Mouse (Mus musculus) stomach, postnatal 0 days (tissue): Measurements from ENCODE around the gene D130052B06Rik. TPM values are rescaled to one million over a fixed set of nuclear protein-coding genes. Genes with fewer than 3 reads are reported as not detected.

ENCODE experiments used
- ATAC-seq: fragments of 200-750 bp; cut with Nextera tagmentation; 2 replicates; pipeline ENCODE4 v1.8.0; 2017; ENCODE audit not compliant: low FRiP score, low TSS enrichment
- DNase-seq: peaks from one replicate; pipeline ENCODE4 v3.0.0-alpha.2; 2016; ENCODE audit warnings: low spot score
- H3K27ac ChIP-seq: fragments of 300-500 bp; sonication (generic); replicated peaks from 2 replicates; pipeline ENCODE4 v1.5.1; 2014; ENCODE audit warnings: mild to moderate bottlenecking, control low read depth
- H3K27me3 ChIP-seq: fragments of 300-500 bp; sonication (generic); 2 replicates; pipeline ENCODE4 v1.6.1; 2014; ENCODE audit warnings: low read length; ENCODE audit not compliant: control insufficient read depth, insufficient read depth
- H3K36me3 ChIP-seq: fragments of 300-500 bp; sonication (generic); 2 replicates; pipeline ENCODE4 v1.6.1; 2014; ENCODE audit warnings: low read length, mixed read lengths; ENCODE audit not compliant: control insufficient read depth, insufficient read depth
- H3K4me1 ChIP-seq: fragments of 300-500 bp; sonication (generic); replicated peaks from 2 replicates; pipeline ENCODE4 v1.6.1; 2014; ENCODE audit warnings: antibody characterized with exemption; ENCODE audit not compliant: control insufficient read depth, insufficient read depth
- H3K4me2 ChIP-seq: fragments of 300-500 bp; sonication (generic); replicated peaks from 2 replicates; pipeline ENCODE4 v1.6.1; 2014; ENCODE audit warnings: low read depth, mild to moderate bottlenecking, control low read depth, moderate library complexity
- H3K4me3 ChIP-seq: fragments of 300-500 bp; sonication (generic); 2 replicates; pipeline ENCODE4 v1.5.1; 2014; ENCODE audit warnings: low read depth, low read length, control low read depth
- H3K9ac ChIP-seq: fragments of 300-500 bp; sonication (generic); 2 replicates; pipeline ENCODE4 v1.6.1; 2014; ENCODE audit warnings: mild to moderate bottlenecking, low read length, control low read depth, mixed read lengths
- H3K9me3 ChIP-seq: fragments of 300-500 bp; sonication (generic); 2 replicates; pipeline ENCODE4 v1.6.1; 2016; ENCODE audit warnings: low read length; ENCODE audit not compliant: control insufficient read depth
- CTCF ChIP-seq: IDR thresholded peaks from 2 replicates; pipeline ENCODE4 v1.5.1; 2016; ENCODE audit warnings: antibody characterized with exemption, low read depth, mild to moderate bottlenecking, moderate library complexity
- EP300 ChIP-seq: optimal IDR thresholded peaks from 2 replicates; pipeline ENCODE3; 2016; ENCODE audit warnings: antibody characterized with exemption
- WGBS: fragments of 180-500 bp; shearing (Covaris S2); extraction: QIAGEN DNeasy Blood & Tissue Kit; methylation state at CpG from one replicate; pipeline ENCODE4 v1.1.7; 2014; 5-methylcytosine and 5-hydroxymethylcytosine counted together
- polyA plus RNA-seq: library from polyadenylated mRNA; unstranded; fragments of >200 nt; fragmentation: Nextera tagmentation; extraction: Ambion mirVana; gene quantifications from 2 replicates; pipeline ENCODE4 v1.2.1, GENCODE M21; 2015

D130052B06Rik gene
- polyA plus RNA-seq, 1 experiment from 2014 or later = not detected

GRCm38 (mm10) chr11:33654485-33654884 lies 55.4 kb downstream of the D130052B06Rik start:
- 78% methylated on average over 2 of the region's 2 CpGs for WGBS
- no peak for DNase-seq
- Histone ChIP-seq H3K36me3 (no peaks in the 10 kb centered on the region), H3K27me3 (no peaks in the 10 kb centered on the region), H3K4me2 (no peak overlapping the region), H3K9me3 (no peaks in the 10 kb centered on the region), H3K4me3 (no peak overlapping the region), H3K9ac (no peak overlapping the region), H3K4me1 (no peaks in the 10 kb centered on the region), H3K27ac (no peak overlapping the region)
- ATAC-seq = no peak
- TF ChIP-seq CTCF = no peak
- TF ChIP-seq EP300 = no peak

- Histone ChIP-seq H3K4me3 (no peak overlapping the region), H3K4me1 (no peaks in the 10 kb centered on the region), H3K27ac (no peak overlapping the region), H3K9ac (no peak overlapping the region), H3K9me3 (no peaks in the 10 kb centered on the region), H3K27me3 (no peaks in the 10 kb centered on the region), H3K4me2 (no peak overlapping the region), H3K36me3 (no peaks in the 10 kb centered on the region)
- WGBS = 69% methylated on average over 3 of the region's 3 CpGs
- no peak for DNase-seq
- no peak for ATAC-seq
- TF ChIP-seq CTCF = no peak
- TF ChIP-seq EP300 = no peak
Measured at GRCm38 (mm10) chr11:33655221-33655620, 56.1 kb downstream of the D130052B06Rik start.

GRCm38 (mm10) chr11:33655861-33656593 lies 56.9 kb downstream of the D130052B06Rik start:
- WGBS = 53% methylated on average over 7 of the region's 7 CpGs
- no peak for ATAC-seq
- H3K4me3 ChIP-seq = no peak overlapping the region
- H3K27ac ChIP-seq = no peak overlapping the region
- TF ChIP-seq EP300 (no peak), CTCF (no peak)
- no peak overlapping the region for H3K4me2 ChIP-seq
- no peaks in the 10 kb centered on the region for H3K27me3 ChIP-seq
- no peaks in the 10 kb centered on the region for H3K4me1 ChIP-seq
- DNase-seq = no peak
- H3K36me3 ChIP-seq = no peaks in the 10 kb centered on the region
- H3K9ac ChIP-seq = no peak overlapping the region
- no peaks in the 10 kb centered on the region for H3K9me3 ChIP-seq

GRCm38 (mm10) chr11:33660016-33660913 lies 61.2 kb downstream of the D130052B06Rik start:
- no peak overlapping the region for H3K27ac ChIP-seq
- H3K4me2 ChIP-seq = no peak overlapping the region
- H3K9me3 ChIP-seq = no peaks in the 10 kb centered on the region
- H3K36me3 ChIP-seq = no peaks in the 10 kb centered on the region
- no peak overlapping the region for H3K4me3 ChIP-seq
- H3K27me3 ChIP-seq = no peaks in the 10 kb centered on the region
- 59% methylated on average over 13 of the region's 13 CpGs for WGBS
- H3K4me1 ChIP-seq = no peaks in the 10 kb centered on the region
- TF ChIP-seq EP300 (no peak), CTCF (no peak)
- no peak for DNase-seq
- no peak overlapping the region for H3K9ac ChIP-seq
- ATAC-seq = peak; percentile 64; the same call in 1 of the 2 replicates

GRCm38 (mm10) chr11:33663599-33663998 lies 64.5 kb downstream of the D130052B06Rik start:
- TF ChIP-seq CTCF = no peak
- no peak for ATAC-seq
- H3K4me1 ChIP-seq = no peaks in the 10 kb centered on the region
- WGBS = 86% methylated on average over 2 of the region's 2 CpGs
- no peak for DNase-seq
- H3K4me3 ChIP-seq = no peak overlapping the region
- no peak overlapping the region for H3K9ac ChIP-seq
- no peak overlapping the region for H3K4me2 ChIP-seq
- no peaks in the 10 kb centered on the region for H3K36me3 ChIP-seq
- no peak overlapping the region for H3K27ac ChIP-seq
- H3K9me3 ChIP-seq = no peaks in the 10 kb centered on the region
- no peaks in the 10 kb centered on the region for H3K27me3 ChIP-seq

GRCm38 (mm10) chr11:33668376-33668775 lies 69.3 kb downstream of the D130052B06Rik start:
- Histone ChIP-seq H3K4me2 (no peak overlapping the region), H3K36me3 (no peaks in the 10 kb centered on the region), H3K9ac (no peak overlapping the region), H3K4me1 (no peaks in the 10 kb centered on the region), H3K4me3 (no peak overlapping the region), H3K9me3 (no peaks in the 10 kb centered on the region), H3K27ac (no peak overlapping the region), H3K27me3 (no peaks in the 10 kb centered on the region)
- DNase-seq (no peak), ATAC-seq (no peak)
- TF ChIP-seq CTCF (no peak), EP300 (no peak)
- 64% methylated on average over 6 of the region's 6 CpGs for WGBS
